Mouse (Mus musculus): ENCODE data around the gene Aire. TPM values are rescaled to one million over a fixed set of nuclear protein-coding genes. Genes with fewer than 3 reads are reported as not detected.

The Aire gene
- total and polyA plus RNA-seq, 2 experiments from 2014 or later = 0.16 to 0.31 TPM

GRCm38 (mm10) chr10:78008169-78008568 is 35.2 kb downstream of the Aire start:
- Histone ChIP-seq H3K4me3 (ENCODE audit: low read depth, low read length) (peak overlapping the region; percentile 81), H3K27ac (ENCODE audit: low read depth, low read length) (no peak overlapping the region)
- ATAC-seq (ENCODE audit: low FRiP score) = no peak

GRCm38 (mm10) chr10:78007203-78007602 is 36.2 kb downstream of the Aire start:
- Histone ChIP-seq H3K27me3 (ENCODE audit: insufficient read depth, low read length) (no peaks in the 10 kb centered on the region), H3K4me3 (ENCODE audit: low read depth, low read length) (no peak overlapping the region), H3K4me2 (ENCODE audit: low read depth, low read length, poor library complexity, severe bottlenecking) (no peak overlapping the region), H3K4me1 (ENCODE audit: insufficient read depth, low read length) (peaks cover 22% of the 10 kb centered on the region), H3K9ac (replicated peaks; ENCODE audit: low read length, poor library complexity, severe bottlenecking) (peak overlapping the region; percentile 77; the same call in 1 of the 2 replicates), H3K27ac (ENCODE audit: low read depth, low read length) (no peak overlapping the region), H3K36me3 (ENCODE audit: insufficient read depth, low read length) (peaks cover 9% of the 10 kb centered on the region; the same call in 1 of the 2 replicates), H3K9me3 (ENCODE audit: low read length) (no peaks in the 10 kb centered on the region)
- no peak for TF ChIP-seq CTCF (IDR thresholded peaks at IDR 0.05)
- 62% methylated on average over 7 of the region's 7 CpGs for WGBS
- no peak for DNase-seq (ENCODE audit: low spot score)
- ATAC-seq (ENCODE audit: low FRiP score) = no peak

More at GRCm38 (mm10) chr10:78008169-78008568, 35.2 kb downstream of the Aire start:
- no peak for DNase-seq (ENCODE audit: low spot score)
- peak overlapping the region; percentile 77 for H3K9ac ChIP-seq (replicated peaks; ENCODE audit: low read length, poor library complexity, severe bottlenecking)
- 73% methylated on average over 3 of the region's 3 CpGs for WGBS
- no peak for TF ChIP-seq CTCF (IDR thresholded peaks at IDR 0.05)
- H3K27me3 ChIP-seq (ENCODE audit: insufficient read depth, low read length) = no peaks in the 10 kb centered on the region
- peaks cover 22% of the 10 kb centered on the region for H3K4me1 ChIP-seq (ENCODE audit: insufficient read depth, low read length)
- H3K4me2 ChIP-seq (ENCODE audit: low read depth, low read length, poor library complexity, severe bottlenecking) = peak overlapping the region; percentile 81
- peaks cover 3% of the 10 kb centered on the region; the same call in 1 of the 2 replicates for H3K36me3 ChIP-seq (ENCODE audit: insufficient read depth, low read length)
- no peaks in the 10 kb centered on the region for H3K9me3 ChIP-seq (ENCODE audit: low read length)

GRCm38 (mm10) chr10:78005791-78006438 is 37.5 kb downstream of the Aire start:
- Histone ChIP-seq H3K36me3 (ENCODE audit: insufficient read depth, low read length) (peaks cover 21% of the 10 kb centered on the region), H3K4me1 (ENCODE audit: insufficient read depth, low read length) (peaks cover 22% of the 10 kb centered on the region), H3K27ac (ENCODE audit: low read depth, low read length) (no peak overlapping the region), H3K27me3 (ENCODE audit: insufficient read depth, low read length) (no peaks in the 10 kb centered on the region), H3K9me3 (ENCODE audit: low read length) (no peaks in the 10 kb centered on the region), H3K4me2 (ENCODE audit: low read depth, low read length, poor library complexity, severe bottlenecking) (no peak overlapping the region), H3K9ac (replicated peaks; ENCODE audit: low read length, poor library complexity, severe bottlenecking) (no peak overlapping the region), H3K4me3 (ENCODE audit: low read depth, low read length) (no peak overlapping the region)
- ATAC-seq (ENCODE audit: low FRiP score) = no peak
- DNase-seq (ENCODE audit: low spot score) = no peak
- TF ChIP-seq CTCF (IDR thresholded peaks at IDR 0.05) = no peak
- 91% methylated on average over 4 of the region's 4 CpGs for WGBS

- DNase-seq (ENCODE audit: low spot score) (no peak), ATAC-seq (ENCODE audit: low FRiP score) (no peak)
- Histone ChIP-seq H3K4me2 (ENCODE audit: low read depth, low read length, poor library complexity, severe bottlenecking) (no peak overlapping the region), H3K4me1 (ENCODE audit: insufficient read depth, low read length) (peaks cover 22% of the 10 kb centered on the region), H3K27me3 (ENCODE audit: insufficient read depth, low read length) (no peaks in the 10 kb centered on the region), H3K9me3 (ENCODE audit: low read length) (no peaks in the 10 kb centered on the region), H3K4me3 (ENCODE audit: low read depth, low read length) (no peak overlapping the region), H3K9ac (replicated peaks; ENCODE audit: low read length, poor library complexity, severe bottlenecking) (no peak overlapping the region), H3K36me3 (ENCODE audit: insufficient read depth, low read length) (peaks cover 34% of the 10 kb centered on the region), H3K27ac (ENCODE audit: low read depth, low read length) (no peak overlapping the region)
- WGBS = 91% methylated on average over 3 of the region's 3 CpGs
- no peak for TF ChIP-seq CTCF (IDR thresholded peaks at IDR 0.05)
Measured at GRCm38 (mm10) chr10:78004479-78005100, 38.8 kb downstream of the Aire start.

GRCm38 (mm10) chr10:78002316-78002715 is 41.1 kb downstream of the Aire start:
- Histone ChIP-seq H3K9me3 (ENCODE audit: low read length) (no peaks in the 10 kb centered on the region), H3K4me3 (ENCODE audit: low read depth, low read length) (no peak overlapping the region), H3K4me2 (ENCODE audit: low read depth, low read length, poor library complexity, severe bottlenecking) (no peak overlapping the region), H3K27ac (ENCODE audit: low read depth, low read length) (no peak overlapping the region), H3K9ac (replicated peaks; ENCODE audit: low read length, poor library complexity, severe bottlenecking) (no peak overlapping the region), H3K36me3 (ENCODE audit: insufficient read depth, low read length) (peaks cover 50% of the 10 kb centered on the region), H3K27me3 (ENCODE audit: insufficient read depth, low read length) (no peaks in the 10 kb centered on the region), H3K4me1 (ENCODE audit: insufficient read depth, low read length) (peaks cover 8% of the 10 kb centered on the region; the same call in 1 of the 2 replicates)
- ATAC-seq (ENCODE audit: low FRiP score) = no peak
- 93% methylated on average over 2 of the region's 2 CpGs for WGBS
- no peak for DNase-seq (ENCODE audit: low spot score)
- no peak for TF ChIP-seq CTCF (IDR thresholded peaks at IDR 0.05)

GRCm38 (mm10) chr10:78001796-78002195 is 41.6 kb downstream of the Aire start:
- no peak overlapping the region for H3K27ac ChIP-seq (ENCODE audit: low read depth, low read length)
- H3K27me3 ChIP-seq (ENCODE audit: insufficient read depth, low read length) = no peaks in the 10 kb centered on the region
- no peaks in the 10 kb centered on the region for H3K9me3 ChIP-seq (ENCODE audit: low read length)
- peaks cover 53% of the 10 kb centered on the region for H3K36me3 ChIP-seq (ENCODE audit: insufficient read depth, low read length)
- no peak overlapping the region for H3K4me3 ChIP-seq (ENCODE audit: low read depth, low read length)
- no peak overlapping the region for H3K4me2 ChIP-seq (ENCODE audit: low read depth, low read length, poor library complexity, severe bottlenecking)
- H3K4me1 ChIP-seq (ENCODE audit: insufficient read depth, low read length) = peaks cover 8% of the 10 kb centered on the region; the same call in 1 of the 2 replicates
- DNase-seq (ENCODE audit: low spot score) (no peak), ATAC-seq (ENCODE audit: low FRiP score) (no peak)
- H3K9ac ChIP-seq (replicated peaks; ENCODE audit: low read length, poor library complexity, severe bottlenecking) = no peak overlapping the region
- 93% methylated on average over 11 of the region's 11 CpGs for WGBS
- TF ChIP-seq CTCF (IDR thresholded peaks at IDR 0.05) = no peak
